Mouse (Mus musculus) right cerebral cortex, adult 18-20 months (tissue): ENCODE measurements around the gene Mknk2.
A peak's percentile ranks its signal among the peaks of the same experiment; 100 is the strongest.

ENCODE experiments used
- DNase-seq: peaks from one replicate; pipeline ENCODE4 v3.0.0; 2022; ENCODE audit warnings: mixed read lengths

Gene Mknk2

GRCm38 (mm10) chr10:80692249-80693165, 14.6 kb upstream of the Mknk2 start:
- no peak for DNase-seq

GRCm38 (mm10) chr10:80687850-80688249, 9.9 kb upstream of the Mknk2 start:
- peak; percentile 54 for DNase-seq

- DNase-seq: no peak
Measured at GRCm38 (mm10) chr10:80686617-80687016, 8.7 kb upstream of the Mknk2 start.

GRCm38 (mm10) chr10:80684984-80685383, 7.1 kb upstream of the Mknk2 start:
- DNase-seq: no peak

- no peak for DNase-seq
Measured at GRCm38 (mm10) chr10:80684214-80684613, 6.3 kb upstream of the Mknk2 start.

- DNase-seq: no peak
Measured at GRCm38 (mm10) chr10:80683647-80684046, 5.7 kb upstream of the Mknk2 start.

GRCm38 (mm10) chr10:80682003-80682402, 4.1 kb upstream of the Mknk2 start:
- no peak for DNase-seq

- DNase-seq: no peak
Measured at GRCm38 (mm10) chr10:80680260-80680696, 2.4 kb upstream of the Mknk2 start.

GRCm38 (mm10) chr10:80679556-80680259, 1.8 kb upstream of the Mknk2 start:
- no peak for DNase-seq

GRCm38 (mm10) chr10:80678601-80679377, 877 bp upstream of the Mknk2 start:
- no peak for DNase-seq

- DNase-seq: no peak
Measured at GRCm38 (mm10) chr10:80677128-80677875, 610 bp downstream of the Mknk2 start.

- DNase-seq: peak; percentile 99
Measured at GRCm38 (mm10) chr10:80676198-80676928, 1.5 kb downstream of the Mknk2 start.

- peak; percentile 35 for DNase-seq
Measured at GRCm38 (mm10) chr10:80675405-80676197, 2.3 kb downstream of the Mknk2 start.

GRCm38 (mm10) chr10:80674851-80675404, 3.0 kb downstream of the Mknk2 start:
- no peak for DNase-seq

- no peak for DNase-seq
Measured at GRCm38 (mm10) chr10:80674161-80674711, 3.7 kb downstream of the Mknk2 start.

GRCm38 (mm10) chr10:80673690-80674089, 4.2 kb downstream of the Mknk2 start:
- DNase-seq: no peak

- no peak for DNase-seq
Measured at GRCm38 (mm10) chr10:80671936-80672690, 5.8 kb downstream of the Mknk2 start.

GRCm38 (mm10) chr10:80671251-80671650, 6.7 kb downstream of the Mknk2 start:
- no peak for DNase-seq

GRCm38 (mm10) chr10:80670531-80670930, 7.4 kb downstream of the Mknk2 start:
- no peak for DNase-seq
